Mouse (Mus musculus): ENCODE data around the gene Cd302.

- TF ChIP-seq CTCF (IDR thresholded peaks at IDR 0.05; ENCODE audit: extremely low read depth, insufficient read length, insufficient replicate concordance, low read depth, low read length) = no peak
- no peak for TF ChIP-seq POLR2A (IDR thresholded peaks at IDR 0.05; ENCODE audit: low read depth, low read length)
These were observed 1.0 kb downstream of the Cd302 start for GRCm38 (mm10) chr2:60283208-60283750.
